Mouse (Mus musculus) hematopoietic stem cell, adult 5-6 weeks (primary cell): Measurements from ENCODE around the gene Mterf2. TPM values are rescaled to one million over a fixed set of nuclear protein-coding genes. Genes with fewer than 3 reads are reported as not detected.

Experiments
- ATAC-seq, 2 experiments: fragments of 125-278 bp in 1 of 2; replicated peaks in 1 of 2; 2 replicates each; pipeline ENCODE4 v1.8.0; 2016 to 2017; ENCODE audit warnings: inconsistent platforms in 2 of 2, mild to moderate bottlenecking in 2 of 2, moderate number of reproducible peaks in 2 of 2, low read depth in 1 of 2, moderate TSS enrichment in 1 of 2; ENCODE audit not compliant: low FRiP score in 2 of 2, poor library complexity in 2 of 2, severe bottlenecking in 2 of 2, insufficient read depth in 1 of 2, low TSS enrichment in 1 of 2
- total RNA-seq: library from RNA; stranded (forward); fragments of 172-1452, 232-1000 nt; gene quantifications from 2 replicates; pipeline ENCODE4 v1.2.3, GENCODE M21; 2017

The Mterf2 gene
- total RNA-seq, 1 experiment from 2014 or later: 18.2 TPM

- peak in 1 of 2 experiments; percentile 12; a peak in 1 of 4 replicates for ATAC-seq
These were observed 26.0 kb downstream of the Mterf2 start for GRCm38 (mm10) chr10:85101841-85102240.

GRCm38 (mm10) chr10:85071605-85072152 is 56.1 kb downstream of the Mterf2 start:
- no peak for ATAC-seq

Other genes with a start within 250 kb of the Mterf2 start
- gene Ric8b, start 210.4 kb downstream of the Mterf2 start, total RNA-seq: 24.6 and 27.2 TPM in 2 replicates
- gene Fhl4, start 25.5 kb downstream of the Mterf2 start, total RNA-seq: 2.2 and 2.7 TPM in 2 replicates
- gene Tmem263, start 25.4 kb downstream of the Mterf2 start, total RNA-seq: 21.8 and 26.0 TPM in 2 replicates
- gene Cry1, start 57.0 kb upstream of the Mterf2 start, total RNA-seq: 12.4 and 15.2 TPM in 2 replicates